Mouse (Mus musculus): ENCODE measurements around the gene Pcbp3.
"Not testable (repeated sequence)": the region's sequence is repeated elsewhere in the genome, so short reads cannot be mapped to it uniquely, and the experiment has no call there.

Pcbp3 gene

GRCm38 (mm10) chr10:76961790-76962489 is at the start of gene Pcbp3:
TSS of gene Pcbp3 (minus strand) at chr10:76961887.
- peak; percentile 99 for DNase-seq

DNA sequence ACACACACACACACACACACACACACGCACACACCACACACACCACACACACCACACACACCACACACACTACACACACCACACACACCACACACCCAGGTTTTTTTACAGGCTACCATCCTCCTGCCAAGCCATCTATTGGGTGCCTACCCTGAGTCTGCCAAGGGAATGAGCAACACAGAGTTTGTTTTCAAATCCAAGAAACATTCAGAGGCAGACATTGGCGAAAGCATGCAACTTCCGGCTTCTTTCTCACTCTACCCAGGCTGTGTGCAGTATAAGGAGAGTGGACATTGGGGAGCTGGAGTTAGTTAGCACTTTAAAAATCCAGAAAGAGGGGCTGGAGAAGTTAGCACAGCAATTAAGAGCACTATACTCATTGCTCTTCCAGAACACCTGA is 47.0 kb upstream of the Pcbp3 start:
- no peak for DNase-seq

DNA sequence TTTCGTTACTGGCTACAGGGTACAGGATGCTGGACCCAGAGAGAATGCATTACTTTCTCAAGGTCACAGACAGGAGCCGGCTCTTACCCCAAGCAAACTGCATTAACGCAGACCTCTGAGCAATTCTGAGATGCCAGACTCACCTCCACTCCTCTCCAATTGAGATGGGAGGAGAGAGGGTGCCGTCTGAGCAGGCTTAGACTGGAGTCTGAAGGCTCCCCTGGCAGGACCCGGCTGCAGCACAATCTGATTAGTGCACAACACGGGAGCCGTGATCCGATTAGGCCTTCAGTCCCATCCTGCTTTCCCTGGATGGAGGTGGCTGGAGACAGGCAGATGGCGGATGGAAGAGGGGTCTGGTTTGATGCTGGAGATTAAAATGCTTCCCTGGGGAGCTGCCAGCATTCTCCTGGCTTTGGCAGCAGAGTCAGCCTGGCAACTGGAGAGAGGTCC is 46.4 kb upstream of the Pcbp3 start:
- peak; percentile 72 for DNase-seq

DNA sequence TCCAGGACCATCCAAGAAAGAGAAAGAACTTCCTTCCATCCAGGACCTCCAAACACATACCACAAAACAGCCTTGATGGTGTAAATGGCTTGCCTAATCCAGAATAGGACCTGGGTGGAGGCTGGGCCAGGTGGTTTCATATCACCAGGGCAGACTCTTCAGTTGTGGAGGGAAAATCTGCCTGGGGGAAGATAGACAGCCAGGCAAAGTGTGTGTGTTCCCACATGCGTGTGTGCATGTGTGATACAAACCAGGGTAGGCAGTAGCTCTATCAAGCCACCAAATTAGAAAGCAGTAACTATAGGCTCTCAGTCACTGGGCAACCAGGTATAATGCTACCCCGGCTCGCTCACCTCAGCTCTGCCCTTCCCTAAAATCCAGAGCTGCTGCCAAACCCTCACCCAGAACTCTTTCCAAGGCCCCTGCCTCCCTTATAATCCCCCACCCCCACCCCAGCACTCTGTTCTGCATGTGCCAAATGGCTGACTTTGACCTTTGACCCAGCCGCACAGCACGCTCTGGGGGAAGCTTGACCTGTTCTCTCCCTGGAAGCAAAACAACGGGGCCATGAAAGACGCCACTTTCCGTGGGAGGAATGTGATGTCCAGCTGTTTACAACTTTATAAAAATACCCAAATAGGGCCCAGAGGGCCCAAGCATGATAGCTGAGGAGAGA is 45.9 kb upstream of the Pcbp3 start:
- peak; percentile 78 for DNase-seq

GRCm38 (mm10) chr10:77004936-77005335 is 43.2 kb upstream of the Pcbp3 start:
- DNase-seq, result no peak

DNA sequence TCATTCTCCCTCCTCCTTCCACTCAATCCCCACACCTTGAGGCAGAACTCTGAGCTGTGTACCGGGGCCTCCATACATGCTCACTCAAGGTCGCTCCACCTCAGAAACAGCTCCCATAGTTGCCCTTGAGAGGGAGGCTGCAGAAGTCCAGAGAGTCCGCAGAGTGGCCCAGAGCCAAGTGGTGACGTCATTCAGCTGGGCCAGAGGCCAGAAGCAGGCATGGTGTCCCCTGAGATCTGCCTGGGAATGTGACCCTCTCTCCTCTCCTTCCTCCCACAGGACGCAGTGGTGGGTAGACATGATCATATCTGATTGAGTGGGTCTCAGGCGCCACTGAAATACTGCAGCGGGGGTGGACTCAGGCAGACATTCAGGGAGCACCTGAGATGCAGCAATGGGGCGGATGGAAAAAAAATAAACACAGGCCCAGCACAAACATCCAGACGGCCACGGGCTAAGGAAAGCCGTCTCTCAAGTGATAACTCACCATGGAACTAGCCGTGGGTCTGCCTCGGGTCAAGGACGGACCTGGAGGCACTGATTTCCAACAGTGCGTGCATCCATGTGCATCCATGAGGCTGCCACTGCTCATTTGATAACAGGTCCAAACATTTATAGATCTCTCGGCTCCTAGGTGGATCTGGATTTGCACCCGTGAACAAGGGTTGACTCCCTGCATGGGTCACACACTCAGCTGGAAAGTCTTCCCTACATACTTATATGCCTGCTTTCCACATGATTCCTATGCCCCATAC is 36.2 kb upstream of the Pcbp3 start:
- peak; percentile 93 for DNase-seq

DNA sequence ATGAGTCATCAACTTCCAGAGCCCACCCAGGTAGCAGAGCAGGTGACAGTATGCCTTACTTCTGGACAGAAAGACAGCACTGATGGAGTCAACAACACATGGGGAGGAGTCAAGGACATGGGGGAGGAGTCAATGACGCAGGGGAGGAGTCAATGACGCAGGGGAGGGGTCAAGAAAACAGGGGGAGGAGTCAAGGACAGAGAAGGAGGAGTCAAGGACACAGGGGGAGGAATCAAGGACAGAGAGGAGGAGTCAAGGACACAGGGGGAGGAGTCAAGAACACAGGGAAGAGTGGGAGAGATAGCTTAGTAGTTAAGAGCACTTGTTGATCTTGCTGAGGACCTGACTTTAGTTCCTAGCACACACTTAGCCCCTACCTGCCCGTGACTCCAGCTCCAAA is 30.8 kb upstream of the Pcbp3 start:
- no peak for DNase-seq

DNA sequence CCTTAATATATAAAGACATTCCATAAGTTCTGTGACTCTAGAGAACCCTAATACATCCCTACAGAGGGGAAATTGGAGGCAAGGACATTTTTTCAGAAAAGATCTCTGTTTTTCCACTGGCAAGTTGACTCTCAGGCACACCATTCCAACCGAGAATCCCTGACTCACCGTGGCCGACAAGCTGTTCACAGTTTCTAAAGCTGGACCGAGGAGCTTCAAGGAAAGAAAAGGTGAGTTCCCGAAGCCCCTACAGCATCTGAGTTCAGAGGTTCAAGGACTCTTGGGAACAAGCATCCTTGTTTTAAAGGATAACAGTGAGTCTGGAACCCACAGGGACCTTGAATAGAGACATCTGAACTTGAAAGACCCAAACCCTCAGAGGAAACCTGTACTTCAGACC is 26.9 kb upstream of the Pcbp3 start:
- DNase-seq, result no peak

GRCm38 (mm10) chr10:76978042-76978441 is 16.4 kb upstream of the Pcbp3 start:
- DNase-seq, result no peak

- no peak for DNase-seq
These were observed 15.0 kb upstream of the Pcbp3 start for GRCm38 (mm10) chr10:76976699-76977098.

DNA sequence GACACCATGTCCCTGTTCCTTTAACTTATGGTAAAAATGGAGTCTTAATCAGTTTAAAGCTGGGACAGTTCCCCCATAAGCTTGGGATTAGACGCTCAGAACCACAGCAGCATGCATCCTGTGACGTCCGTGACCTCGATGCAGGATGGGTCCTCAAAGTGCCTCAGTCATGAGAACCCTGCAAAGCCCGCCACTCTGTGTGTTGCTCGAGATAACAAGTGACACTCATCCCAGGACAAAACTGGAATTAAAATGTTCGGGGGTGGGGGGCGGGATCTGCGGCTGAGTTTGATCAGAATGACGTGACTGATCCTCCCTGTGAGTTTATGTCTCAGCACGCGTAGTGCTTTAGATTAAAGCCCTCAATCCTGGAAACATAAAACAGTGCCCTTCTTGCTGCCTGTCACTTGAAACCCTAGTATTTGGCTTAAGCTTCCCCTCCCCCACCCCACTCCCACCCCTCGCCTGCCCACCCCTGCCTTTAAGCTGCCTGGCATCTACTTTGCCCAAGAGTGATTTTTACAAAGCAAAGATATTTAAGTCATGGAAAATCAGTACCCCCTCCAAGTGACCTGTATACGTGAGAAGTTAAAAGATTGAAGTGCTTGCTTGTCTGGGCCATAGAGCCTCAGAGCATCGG is 12.2 kb upstream of the Pcbp3 start:
- no peak for DNase-seq

GRCm38 (mm10) chr10:76972318-76972717 is 10.6 kb upstream of the Pcbp3 start:
- DNase-seq, result not testable (repeated sequence)

DNA sequence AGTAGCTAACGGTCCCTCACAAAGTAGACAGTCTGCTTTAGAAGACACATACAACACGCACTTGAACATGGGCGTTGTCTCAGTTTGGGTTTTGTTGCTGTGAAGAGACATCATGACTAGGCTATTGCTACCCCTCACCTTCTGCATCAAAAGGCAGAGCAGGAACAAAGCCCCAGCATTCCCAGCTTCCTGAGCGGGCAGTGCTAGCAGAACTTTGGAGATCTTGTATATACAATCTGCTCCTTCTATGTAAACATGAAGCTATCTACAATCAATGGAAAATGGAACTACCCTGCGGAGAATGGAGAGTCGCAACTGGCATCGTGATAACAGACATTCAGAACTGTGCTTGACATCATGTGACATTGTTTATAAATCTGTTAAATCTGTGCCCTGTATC is 9.3 kb upstream of the Pcbp3 start:
- no peak for DNase-seq

GRCm38 (mm10) chr10:76964436-76964835 is 2.7 kb upstream of the Pcbp3 start:
- DNase-seq, result peak; percentile 24

- peak; percentile 32 for DNase-seq
These were observed 2.3 kb upstream of the Pcbp3 start for GRCm38 (mm10) chr10:76963997-76964396.

DNA sequence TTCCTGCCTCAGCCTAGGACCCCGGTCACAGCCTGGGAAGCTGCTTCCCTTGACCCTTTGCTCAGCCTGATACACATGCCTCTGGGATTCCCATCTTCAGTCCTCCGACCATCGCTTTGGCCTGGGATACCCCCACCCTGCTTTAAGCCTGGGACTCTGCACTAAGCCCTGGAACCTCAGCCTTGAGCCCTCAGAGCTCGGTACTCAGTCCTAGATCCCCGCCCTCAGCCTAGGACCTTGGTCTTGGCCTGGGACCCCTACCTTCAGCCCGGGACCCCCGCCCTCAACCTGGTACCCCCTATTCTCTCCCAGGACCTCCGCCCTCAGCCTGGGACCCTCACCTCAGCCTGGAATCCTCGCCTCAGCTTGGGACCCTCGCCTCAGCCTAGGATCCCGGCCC is 531 bp downstream of the Pcbp3 start:
- DNase-seq, result no peak

- DNase-seq, result no peak
These were observed 3.5 kb downstream of the Pcbp3 start for GRCm38 (mm10) chr10:76958201-76958600.

DNA sequence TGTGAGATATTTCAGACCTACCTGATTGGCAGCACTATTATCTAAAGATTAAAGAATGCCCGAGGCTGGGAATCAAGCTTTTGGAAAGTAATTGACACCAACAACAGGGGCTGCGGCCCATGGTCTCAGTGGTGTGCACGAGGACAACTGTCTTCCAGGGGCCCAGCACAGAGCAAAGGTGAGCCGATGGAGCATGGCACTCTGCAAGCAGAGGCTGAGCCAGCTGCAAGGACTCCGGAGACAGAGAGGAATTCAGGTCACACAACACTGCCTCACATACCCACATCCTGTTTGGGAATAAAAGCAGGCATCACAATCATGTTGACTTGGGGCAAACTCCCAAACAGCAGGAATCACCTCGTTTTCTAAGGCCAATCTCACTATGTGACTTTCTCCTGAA is 5.5 kb downstream of the Pcbp3 start:
- peak; percentile 21 for DNase-seq

GRCm38 (mm10) chr10:76941038-76941437 is 20.6 kb downstream of the Pcbp3 start:
- peak; percentile 78 for DNase-seq

DNA sequence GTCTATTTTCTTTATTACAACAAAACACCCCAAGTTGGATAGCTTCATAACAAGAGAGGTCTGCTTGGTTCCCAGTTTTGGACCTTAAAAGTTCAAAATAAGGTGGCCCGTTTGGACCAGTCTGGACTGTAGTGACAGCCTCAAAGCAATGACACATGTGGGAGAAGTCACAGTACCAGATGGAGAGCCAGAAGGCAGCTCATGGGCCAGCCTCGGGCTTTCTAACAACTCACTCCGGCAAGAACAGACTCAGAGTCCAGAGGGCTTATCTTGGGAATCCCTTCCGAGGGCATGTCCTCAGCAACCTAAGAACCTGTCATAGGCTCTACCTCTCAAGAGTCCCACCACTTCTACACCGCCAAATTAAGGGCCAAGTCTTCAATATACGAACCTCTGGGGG is 24.9 kb downstream of the Pcbp3 start:
- no peak for DNase-seq

DNA sequence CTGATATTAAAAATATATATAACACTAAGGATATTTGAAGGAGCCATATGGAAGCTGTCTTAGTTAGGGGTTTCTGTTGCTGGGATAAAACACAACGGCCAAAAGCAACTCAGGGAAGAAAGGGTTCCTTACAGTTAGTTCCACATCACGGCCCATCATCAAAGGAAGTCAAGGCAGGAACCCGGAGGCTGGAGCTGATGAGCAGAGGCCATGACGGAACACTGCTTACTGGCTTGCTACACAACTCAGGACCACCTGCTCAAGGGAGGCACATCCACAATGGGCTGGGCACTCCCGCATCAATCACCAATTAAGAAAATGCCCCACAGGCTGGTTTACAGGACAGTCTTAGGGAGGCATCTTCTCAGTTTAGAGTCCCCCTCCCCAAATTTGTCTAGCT is 26.9 kb downstream of the Pcbp3 start:
- DNase-seq, result no peak

DNA sequence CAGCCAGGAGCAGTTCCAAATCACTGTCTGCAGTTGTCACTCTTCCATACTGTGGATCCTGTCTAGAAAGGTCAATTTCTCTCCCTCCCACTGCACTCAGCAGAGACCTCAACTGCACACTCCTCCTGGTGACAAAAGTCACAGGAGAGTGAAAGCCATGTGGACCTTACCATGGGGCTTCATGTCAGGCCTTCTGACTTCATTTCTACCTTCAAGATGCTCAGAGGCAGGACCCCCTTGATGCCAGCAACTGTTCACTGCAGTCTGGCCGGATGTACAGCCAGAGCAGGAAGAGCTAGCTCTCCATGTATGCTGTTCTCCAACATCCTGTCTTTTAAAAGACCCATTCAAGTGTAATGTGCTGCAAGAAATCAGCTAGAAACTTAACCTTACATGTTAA is 29.9 kb downstream of the Pcbp3 start:
- DNase-seq, result no peak

- DNase-seq, result peak; percentile 66
These were observed 30.6 kb downstream of the Pcbp3 start for GRCm38 (mm10) chr10:76931122-76931521.

Data from kidney, adult 9 months (tissue).